Mouse (Mus musculus): ENCODE data around the gene Cycs.
"Not testable (repeated sequence)": the region's sequence is repeated elsewhere in the genome, so short reads cannot be mapped to it uniquely, and the experiment has no call there.

Cycs gene

GRCm38 (mm10) chr6:50566141-50566996 is at the start of gene Cycs:
Gene Cycs, minus strand, starts transcription at chr6:50566538.
- peak; percentile 100 for DNase-seq (ENCODE audit: low read depth)

GRCm38 (mm10) chr6:50601620-50602019 is 35.3 kb upstream of the Cycs start:
- peak; percentile 85 for DNase-seq (ENCODE audit: low read depth)

GRCm38 (mm10) chr6:50598560-50598959 is 32.2 kb upstream of the Cycs start:
- DNase-seq (ENCODE audit: low read depth) = no peak

GRCm38 (mm10) chr6:50596301-50597211 is 30.2 kb upstream of the Cycs start, which contains the start of gene 4921507P07Rik:
Gene 4921507P07Rik, minus strand, starts transcription at chr6:50596632.
- DNase-seq (ENCODE audit: low read depth) = peak; percentile 94

GRCm38 (mm10) chr6:50594372-50594771 is 28.0 kb upstream of the Cycs start:
- peak; percentile 29 for DNase-seq (ENCODE audit: low read depth)

- DNase-seq (ENCODE audit: low read depth) = no peak
Measured at GRCm38 (mm10) chr6:50593334-50593845, 27.1 kb upstream of the Cycs start.

- no peak for DNase-seq (ENCODE audit: low read depth)
Measured at GRCm38 (mm10) chr6:50590234-50590633, 23.9 kb upstream of the Cycs start.

GRCm38 (mm10) chr6:50588251-50588650 is 21.9 kb upstream of the Cycs start:
- peak; percentile 90 for DNase-seq (ENCODE audit: low read depth)

- no peak for DNase-seq (ENCODE audit: low read depth)
Measured at GRCm38 (mm10) chr6:50587412-50587811, 21.1 kb upstream of the Cycs start.

- DNase-seq (ENCODE audit: low read depth) = no peak
Measured at GRCm38 (mm10) chr6:50586316-50586715, 20.0 kb upstream of the Cycs start.

GRCm38 (mm10) chr6:50585733-50586132 is 19.4 kb upstream of the Cycs start:
- DNase-seq (ENCODE audit: low read depth) = no peak

GRCm38 (mm10) chr6:50571661-50572060 is 5.3 kb upstream of the Cycs start:
- no peak for DNase-seq (ENCODE audit: low read depth)

GRCm38 (mm10) chr6:50566997-50567255 is 588 bp upstream of the Cycs start:
- no peak for DNase-seq (ENCODE audit: low read depth)

GRCm38 (mm10) chr6:50563651-50564050 is 2.7 kb downstream of the Cycs start:
- no peak for DNase-seq (ENCODE audit: low read depth)

- no peak for DNase-seq (ENCODE audit: low read depth)
Measured at GRCm38 (mm10) chr6:50562421-50562820, 3.9 kb downstream of the Cycs start.

- peak; percentile 45 for DNase-seq (ENCODE audit: low read depth)
Measured at GRCm38 (mm10) chr6:50560776-50561175, 5.6 kb downstream of the Cycs start.

- DNase-seq (ENCODE audit: low read depth) = no peak
Measured at GRCm38 (mm10) chr6:50558877-50559276, 7.5 kb downstream of the Cycs start.

GRCm38 (mm10) chr6:50557566-50557965 is 8.8 kb downstream of the Cycs start:
- DNase-seq (ENCODE audit: low read depth) = no peak

GRCm38 (mm10) chr6:50554223-50554622 is 12.1 kb downstream of the Cycs start:
- DNase-seq (ENCODE audit: low read depth) = not testable (repeated sequence)

- DNase-seq (ENCODE audit: low read depth) = no peak
Measured at GRCm38 (mm10) chr6:50552881-50553518, 13.3 kb downstream of the Cycs start.

- DNase-seq (ENCODE audit: low read depth) = no peak
Measured at GRCm38 (mm10) chr6:50549791-50550190, 16.5 kb downstream of the Cycs start.

- no peak for DNase-seq (ENCODE audit: low read depth)
Measured at GRCm38 (mm10) chr6:50549051-50549450, 17.3 kb downstream of the Cycs start.
